Mouse (Mus musculus) left cerebral cortex, adult 9 months (tissue): Measurements from ENCODE around the gene Zdhhc19.
A peak's percentile ranks its signal among the peaks of the same experiment; 100 is the strongest.

Experiments used
- DNase-seq, 2 experiments: peaks; one replicate each; pipeline ENCODE4 v3.0.0; 2022; ENCODE audit warnings: low spot score in 2 of 2

The Zdhhc19 gene

DNA sequence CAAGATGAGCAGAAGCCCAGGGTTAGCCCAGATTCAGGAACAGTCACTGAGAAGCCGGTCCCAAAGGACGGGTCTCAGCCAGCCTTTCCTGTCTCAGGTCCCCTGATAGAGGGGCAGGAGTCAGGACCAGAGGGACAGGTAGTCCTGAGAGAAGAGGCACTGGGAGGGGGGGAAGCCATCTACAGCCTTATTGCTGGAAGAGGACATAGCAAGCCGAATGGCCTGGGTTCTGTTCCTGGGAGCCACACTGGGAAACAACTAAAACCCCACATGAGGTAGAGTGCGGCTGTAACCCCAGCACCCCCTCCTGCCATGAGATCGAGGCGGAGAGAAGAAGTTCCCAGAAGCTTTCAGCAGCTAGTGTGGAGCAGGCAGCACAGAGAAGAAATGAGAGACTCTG, 17.9 kb downstream of the Zdhhc19 start:
- no peak for DNase-seq

DNA sequence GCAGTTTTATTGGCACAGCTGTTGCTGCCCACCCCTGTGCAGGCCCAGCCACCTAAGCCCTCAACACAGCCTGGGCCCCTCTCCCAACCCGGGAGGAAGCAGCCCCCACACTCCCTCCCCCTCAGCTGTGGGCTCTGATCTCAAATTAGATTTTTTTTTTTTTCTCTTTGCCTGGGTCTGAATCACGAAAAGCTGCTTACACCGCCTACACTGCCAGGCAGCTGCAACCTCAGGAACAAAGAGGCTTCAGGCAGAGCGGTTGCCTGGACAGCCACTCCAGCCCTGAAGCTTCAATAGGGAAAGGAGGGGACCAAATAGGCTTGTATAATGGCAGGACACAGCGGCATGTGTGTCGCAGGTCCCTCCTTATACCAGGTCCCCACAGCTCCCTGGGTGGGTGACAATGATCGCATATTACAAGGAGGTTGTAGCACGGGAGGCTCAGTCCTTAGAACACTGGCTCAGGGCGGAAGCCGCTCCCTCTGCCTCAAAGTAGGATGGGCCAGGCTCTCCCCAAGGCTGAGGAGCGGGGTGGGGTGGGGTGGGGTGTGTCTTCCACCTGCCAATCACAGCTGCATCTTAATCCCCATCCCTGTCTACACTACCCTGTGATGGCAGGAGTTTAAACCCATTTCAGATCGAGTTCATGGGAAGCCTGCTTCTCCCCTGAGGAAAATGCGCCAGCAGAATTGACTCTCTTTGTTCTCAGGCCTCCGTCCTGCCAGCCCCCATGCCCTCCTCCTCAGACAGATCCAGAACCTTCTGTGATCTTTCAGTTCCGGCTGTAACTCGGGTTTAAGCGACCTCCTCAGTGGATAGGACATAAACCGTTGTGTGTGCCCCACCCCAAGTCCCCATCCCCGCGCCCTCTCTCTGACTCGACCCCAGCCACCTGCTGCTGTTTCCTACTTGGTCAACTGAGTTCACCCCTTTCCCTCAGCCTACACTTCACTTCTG, 20.2 kb downstream of the Zdhhc19 start:
- peak; percentile 79 to 87 for DNase-seq

DNA sequence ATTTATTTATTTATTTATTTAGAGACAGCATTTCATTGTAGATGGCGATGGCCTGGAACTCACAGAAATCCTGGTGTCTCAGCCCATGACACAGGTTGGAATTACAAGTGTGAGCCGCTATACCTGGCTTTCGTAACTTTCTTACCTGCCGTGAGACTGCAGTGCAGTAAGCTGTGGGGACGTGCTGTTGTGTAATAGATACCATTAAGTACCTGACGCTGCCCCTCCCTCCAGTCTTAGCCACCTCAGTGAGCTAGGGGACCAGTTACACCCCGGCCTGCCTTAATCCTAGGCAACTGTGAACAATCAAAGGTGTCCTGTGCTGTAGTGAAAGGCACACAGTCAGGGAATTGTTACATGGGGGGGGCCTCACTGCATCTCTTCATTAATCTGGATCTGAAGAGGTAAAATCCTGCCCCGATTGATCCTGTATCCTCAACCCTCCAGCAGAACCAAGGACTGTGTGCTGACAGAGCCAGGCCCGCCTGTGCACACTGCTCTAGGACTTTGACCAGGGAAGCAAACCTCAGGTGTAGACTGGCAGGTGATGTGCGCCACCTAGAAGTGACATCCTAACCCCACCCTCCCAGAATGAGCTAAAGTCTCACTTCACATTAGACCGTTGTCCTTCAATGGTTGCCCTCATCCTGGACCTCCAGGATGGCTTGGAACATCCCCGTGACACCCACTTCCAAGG, 21.9 kb downstream of the Zdhhc19 start:
- no peak for DNase-seq

DNA sequence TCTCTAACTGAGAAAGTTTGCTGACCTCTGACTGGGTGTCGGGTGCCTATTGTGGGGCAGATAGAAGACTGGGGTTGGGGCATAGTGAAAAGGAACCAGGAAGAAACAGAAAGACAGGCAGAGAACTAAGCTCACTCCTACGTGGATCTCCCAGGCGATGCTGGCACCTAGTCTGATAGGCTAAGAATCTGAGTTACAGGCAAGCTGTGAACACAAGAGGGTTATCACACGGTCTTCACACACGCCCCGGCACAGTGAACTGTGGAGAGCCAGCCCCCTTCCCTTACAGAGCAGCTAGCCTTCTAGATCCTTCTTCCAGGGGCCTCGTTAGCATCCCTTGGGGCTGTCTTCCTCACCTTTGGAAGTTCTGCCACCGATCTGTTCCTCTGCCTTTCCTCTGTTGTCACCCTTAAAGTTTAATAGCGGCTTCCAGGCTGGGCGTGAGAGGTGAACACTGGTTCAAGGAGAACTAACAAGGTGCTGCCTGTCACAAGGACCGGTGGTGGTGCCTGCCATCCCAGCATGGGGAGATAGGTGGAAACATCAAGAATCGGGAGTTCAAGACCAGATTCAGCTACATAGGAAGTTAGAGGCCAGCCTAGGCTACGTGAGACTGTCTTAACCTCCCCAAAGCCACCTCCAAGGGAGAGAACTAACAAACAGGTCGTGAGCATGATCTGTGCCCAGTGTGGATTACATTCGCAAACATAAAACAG, 23.7 kb downstream of the Zdhhc19 start:
- DNase-seq: no peak

DNA sequence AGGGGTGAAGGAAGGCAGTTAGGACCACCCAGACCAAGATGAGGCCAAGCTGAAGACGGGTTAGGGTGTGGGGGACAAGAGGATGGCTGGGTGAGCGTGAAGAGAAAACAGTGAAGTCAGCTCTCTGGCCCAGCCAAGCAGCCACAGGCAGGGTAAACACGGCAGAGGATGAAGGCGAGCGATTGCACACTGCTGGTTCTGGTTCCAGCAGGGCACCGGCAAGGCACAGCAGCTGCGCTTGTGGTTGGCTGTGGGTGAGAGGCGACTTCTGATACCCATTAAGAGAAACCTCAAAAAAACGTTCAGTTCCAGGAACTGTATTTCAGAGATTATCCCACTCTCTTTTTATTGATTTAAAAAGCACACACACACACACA, 24.3 kb downstream of the Zdhhc19 start:
- DNase-seq: no peak

DNA sequence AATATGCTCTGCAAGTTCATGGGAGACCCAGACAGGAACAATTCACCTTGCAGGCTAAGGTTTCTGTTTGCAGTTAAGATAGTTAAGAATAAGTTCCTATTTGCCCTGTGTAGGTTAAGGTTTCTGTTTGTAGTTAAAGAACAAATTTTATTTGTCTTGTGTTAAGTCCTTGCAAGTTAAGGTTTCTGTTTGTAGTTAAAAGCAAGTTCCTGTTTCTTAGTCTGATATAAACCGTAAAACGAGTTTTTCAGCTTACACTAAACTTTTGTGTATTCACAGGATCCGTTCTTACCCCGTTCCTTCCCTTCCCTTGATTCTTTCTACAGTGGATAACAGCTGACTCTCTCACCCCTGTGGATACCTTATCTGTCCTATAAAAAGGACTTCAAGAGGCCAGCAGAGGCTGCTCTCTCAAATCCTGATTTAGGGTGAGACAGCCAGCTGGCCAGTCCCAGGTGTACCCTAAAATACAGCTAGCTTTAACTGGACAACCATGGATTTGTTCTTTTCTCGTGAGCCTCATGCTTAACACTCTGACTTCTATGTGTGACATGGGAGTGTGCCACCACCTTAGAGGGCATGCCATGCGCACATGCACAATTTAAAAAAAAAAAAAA, 26.6 kb downstream of the Zdhhc19 start:
- DNase-seq: no peak

DNA sequence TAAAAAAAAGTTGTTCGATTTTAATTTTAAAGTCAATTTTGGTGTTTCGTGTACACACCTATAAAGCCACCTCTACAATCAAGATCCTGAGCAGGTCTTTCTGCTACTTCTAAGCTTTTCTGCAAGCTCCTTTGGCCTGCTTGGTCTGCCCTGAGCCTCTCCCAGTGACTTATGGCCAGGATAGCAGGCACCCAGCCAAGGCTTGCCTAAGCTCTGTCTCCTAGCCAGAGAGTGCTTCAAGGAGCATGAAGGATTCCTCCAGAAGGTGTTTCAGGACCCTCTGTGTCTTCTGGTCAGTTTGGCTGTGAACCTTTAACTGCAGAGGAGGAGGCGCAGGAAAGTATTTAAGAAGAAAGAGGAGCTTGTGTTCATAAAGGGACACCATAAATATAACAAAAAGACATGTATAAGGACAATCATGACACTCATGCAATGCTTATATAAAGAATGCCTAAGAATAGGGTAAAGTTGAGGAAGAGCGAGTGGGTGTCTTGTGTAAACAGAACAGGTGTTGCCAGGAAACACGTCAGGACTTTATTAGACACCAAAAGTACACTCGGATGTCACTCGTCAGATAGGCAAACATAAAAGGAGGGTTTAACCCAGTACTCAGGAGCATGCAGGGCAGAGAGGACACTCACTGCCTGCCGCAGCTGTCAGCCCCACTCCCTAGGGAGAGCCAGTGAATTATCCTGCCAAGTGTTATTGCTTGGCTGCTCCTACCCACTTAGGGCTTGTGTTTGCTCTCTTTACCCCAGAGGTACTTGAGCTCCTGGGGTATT, 27.6 kb downstream of the Zdhhc19 start:
- DNase-seq: peak in 1 of 2 experiments; percentile 33

DNA sequence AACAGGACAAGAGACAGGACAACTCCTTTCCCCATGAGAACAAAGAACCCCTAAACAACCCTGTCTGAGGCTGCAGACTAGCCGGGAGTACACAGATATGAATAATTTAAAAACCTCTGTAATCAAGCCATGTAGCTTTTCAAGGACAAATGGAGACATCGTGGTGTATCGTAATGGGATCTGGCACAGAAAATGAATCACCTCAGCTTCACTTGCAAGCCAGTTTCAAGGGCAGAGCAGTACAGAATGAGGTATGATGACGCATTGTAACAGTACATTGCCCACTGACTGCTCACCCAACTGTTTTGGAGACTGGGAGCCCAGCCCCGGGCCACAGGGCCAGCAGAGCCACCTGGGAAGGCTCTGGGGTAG, 28.2 kb downstream of the Zdhhc19 start:
- no peak for DNase-seq

DNA sequence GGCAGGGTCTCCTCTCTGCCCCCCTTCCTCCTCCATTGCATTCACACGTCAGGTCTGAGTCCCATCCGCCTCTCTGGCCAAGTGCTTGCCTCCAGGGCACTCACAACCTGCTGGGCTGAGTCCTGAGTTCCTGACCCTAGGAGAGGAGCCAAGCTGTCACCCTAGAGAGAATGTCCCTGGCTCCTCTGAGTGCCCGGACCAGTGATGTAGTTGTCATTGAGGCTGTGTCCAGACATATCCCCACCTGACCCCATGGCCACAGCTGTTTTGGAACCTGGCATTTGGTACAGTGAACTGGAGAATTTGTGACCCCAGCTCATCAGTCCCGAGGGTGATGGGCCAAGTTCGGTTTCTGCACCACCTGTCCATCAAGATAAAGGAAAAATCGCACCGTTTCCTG, 30.8 kb downstream of the Zdhhc19 start:
- DNase-seq: no peak

DNA sequence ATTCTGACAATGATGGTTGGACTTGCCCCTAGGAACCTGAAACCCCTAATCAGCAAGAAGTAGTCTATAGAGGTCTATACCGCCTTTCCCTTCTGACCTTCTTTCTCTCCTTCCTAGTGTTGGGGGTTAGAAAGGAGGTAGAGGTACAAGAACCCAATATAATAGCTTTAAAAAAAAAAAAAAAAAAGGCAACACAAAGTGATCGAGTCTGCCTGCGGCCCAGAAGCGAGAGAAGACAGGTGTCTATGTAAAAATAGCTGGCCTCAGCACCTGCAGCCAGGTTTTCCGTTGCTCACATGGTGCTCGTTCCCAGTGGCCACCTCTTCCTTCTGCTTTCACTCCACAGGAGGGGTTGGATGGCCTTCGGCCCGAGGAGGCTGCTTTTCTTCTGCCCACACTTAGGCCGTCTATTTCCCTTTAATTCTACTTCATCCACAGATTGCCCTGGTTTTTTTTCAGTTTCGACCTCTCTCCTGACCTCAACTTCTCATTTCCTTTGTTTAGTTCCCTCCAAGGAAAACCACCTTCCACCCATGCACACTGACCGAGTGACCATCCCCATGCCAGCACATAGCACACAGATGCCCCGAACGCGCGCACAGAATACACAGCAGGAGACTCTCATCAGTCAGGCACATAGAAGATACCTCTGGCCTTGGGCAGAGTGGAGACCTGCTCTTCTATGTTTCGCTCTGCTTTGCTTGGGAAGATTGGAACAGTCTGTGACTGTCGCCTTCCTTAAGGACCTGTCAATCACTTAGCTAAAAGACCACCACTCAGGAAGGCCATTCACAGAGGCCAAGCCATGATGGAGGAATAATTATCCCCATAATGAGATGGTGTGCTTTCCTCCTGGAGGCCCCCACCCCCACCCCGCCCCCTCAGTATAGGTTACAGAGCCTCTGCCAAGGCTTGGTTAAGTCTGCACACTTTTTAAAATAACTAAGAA, 37.1 kb downstream of the Zdhhc19 start:
- DNase-seq: no peak

DNA sequence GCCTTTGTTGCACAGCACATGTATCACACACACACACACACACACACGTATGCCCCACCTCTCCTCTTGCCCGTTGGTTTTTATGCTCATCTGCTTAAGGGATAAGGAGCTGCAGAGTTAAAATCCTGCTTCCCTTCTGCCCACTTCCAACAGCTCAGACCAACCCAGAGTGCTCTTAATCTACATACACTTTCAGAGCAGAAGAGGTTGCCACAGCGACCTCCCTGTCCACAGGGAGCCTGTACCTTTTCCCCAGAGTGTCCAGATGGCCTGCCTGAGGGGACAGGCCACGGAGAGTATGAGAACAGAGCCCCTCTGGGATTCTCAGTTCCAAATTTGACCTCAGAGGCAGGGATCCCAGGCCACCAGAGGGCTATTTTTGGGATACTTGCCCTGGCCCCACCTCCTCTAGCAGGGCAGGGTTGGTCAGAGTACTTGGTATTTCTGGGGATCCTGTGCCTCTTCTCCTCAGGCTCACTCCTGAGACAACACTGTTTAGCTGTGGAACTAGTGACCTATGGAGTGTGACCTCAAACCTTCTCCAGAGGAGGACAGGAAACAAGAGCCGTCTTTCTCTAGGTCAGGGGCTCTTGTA, 39.2 kb downstream of the Zdhhc19 start:
- DNase-seq: no peak

DNA sequence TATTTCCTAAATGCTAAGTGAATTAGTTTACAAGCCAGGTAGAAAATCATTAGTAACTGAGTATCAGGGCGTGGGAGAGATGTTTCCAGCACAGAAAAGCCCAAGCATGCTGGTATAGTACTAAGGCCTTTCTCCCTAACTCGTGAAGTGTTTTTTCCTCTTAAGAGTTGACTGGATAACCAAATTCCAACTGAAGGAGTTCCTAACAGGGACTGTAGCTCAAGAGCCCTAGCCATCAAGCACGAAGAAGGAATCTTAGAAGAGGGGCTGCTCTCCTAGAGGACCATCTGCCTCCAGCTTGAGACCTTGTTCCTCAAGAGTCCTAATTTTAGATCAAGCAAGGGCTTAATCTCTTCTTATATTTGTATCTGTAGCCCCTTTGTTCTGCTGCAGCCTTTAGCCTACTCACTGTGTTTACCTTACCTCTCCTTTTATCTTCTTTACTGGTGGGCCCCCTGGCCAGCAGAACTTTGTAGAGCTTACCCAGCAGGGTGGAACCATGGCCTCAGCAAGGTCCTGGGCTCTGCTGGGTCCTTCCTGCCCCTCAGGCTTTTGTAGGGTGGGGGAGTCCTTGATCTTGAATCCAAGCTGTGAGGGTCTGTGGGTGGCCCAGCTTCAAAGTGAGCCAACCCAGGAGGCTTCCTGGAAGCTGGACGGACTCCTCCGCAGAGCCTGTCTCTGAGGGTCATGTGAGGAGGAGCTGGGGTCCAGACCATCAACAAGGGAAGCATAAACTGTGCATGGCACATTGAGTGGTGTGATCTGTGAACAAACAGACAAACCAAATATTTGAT, 42.0 kb downstream of the Zdhhc19 start:
- no peak for DNase-seq

DNA sequence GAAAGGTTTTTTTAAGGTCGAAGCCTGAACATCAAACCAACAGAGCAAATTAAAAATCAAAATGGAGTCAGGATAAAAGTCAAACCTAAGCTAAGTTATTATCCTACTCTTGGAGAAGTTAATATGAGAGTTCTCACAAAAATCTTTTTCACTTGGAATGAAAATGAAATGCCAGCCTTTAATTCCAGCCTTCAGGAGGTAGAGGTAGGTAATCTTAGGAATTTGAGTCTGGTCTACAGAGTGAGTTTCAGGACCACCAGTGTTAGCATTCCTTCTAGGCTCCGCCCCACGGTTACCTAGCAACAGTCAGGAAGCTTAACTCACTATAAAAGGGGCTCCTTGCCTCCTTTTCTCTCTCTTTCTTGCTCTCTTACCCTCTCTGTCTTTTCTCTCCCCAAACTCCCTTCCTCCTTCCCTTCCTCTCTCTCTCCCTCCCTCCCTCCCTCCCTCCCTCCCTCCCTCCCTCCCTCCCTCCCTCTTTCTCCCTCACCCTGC, 42.7 kb downstream of the Zdhhc19 start:
- DNase-seq: no peak

DNA sequence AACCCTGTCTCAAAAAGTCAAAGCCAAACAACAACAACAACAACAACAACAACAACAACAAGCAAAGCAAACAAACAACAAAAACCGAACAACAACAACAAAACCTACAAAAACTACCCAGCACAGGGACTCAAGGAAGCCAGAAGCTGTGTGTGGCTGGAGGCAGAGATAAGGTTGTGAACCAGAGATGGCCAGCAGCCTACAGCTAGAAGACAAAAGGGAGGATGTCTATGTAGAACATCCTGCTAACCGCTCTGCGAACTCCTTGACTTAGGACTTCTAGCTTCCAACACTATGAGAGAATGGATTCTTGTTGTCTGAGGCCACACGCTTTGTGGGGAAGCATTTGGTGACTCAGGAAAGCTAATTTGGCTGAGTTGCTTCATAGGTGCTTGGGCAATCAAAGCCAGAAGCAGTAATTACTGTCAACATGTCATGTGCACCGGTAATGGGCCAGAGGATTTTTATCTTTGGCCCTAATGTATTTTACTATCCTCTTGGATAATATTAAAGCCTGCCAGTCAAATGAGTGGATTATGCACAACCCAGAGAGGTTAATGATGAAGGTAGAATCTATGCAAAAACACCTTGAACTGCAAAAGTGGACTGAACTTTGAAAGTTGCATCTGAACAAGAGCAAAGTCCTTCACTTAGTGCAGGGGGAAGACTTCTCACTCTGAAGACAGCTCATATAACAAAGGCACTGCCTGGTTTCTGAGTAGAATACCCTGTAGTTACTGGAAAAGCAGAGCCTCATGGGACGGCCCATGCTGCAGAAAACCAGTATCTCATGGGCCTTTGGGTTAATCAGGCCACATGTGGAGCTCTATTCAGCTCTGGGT, 45.5 kb downstream of the Zdhhc19 start:
- no peak for DNase-seq

DNA sequence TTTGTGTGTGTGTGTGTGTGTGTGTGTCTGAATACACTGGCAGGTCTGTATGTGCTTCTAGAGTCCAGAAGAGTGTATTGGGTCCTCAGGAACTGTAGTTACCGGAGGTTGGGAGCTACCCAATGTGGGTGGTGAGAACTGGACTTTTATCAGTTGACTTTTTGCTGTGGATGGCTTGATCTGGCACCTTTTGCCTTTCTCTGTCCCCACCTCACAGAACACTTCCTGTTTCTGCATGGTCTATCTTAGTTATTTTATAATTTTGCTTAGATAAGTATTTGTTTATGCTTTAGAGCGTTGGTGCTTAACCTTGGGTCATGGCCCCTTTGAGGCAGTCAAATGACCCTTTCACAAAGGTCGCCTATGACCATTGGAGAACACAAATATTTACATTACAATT, 47.4 kb downstream of the Zdhhc19 start:
- no peak for DNase-seq

DNA sequence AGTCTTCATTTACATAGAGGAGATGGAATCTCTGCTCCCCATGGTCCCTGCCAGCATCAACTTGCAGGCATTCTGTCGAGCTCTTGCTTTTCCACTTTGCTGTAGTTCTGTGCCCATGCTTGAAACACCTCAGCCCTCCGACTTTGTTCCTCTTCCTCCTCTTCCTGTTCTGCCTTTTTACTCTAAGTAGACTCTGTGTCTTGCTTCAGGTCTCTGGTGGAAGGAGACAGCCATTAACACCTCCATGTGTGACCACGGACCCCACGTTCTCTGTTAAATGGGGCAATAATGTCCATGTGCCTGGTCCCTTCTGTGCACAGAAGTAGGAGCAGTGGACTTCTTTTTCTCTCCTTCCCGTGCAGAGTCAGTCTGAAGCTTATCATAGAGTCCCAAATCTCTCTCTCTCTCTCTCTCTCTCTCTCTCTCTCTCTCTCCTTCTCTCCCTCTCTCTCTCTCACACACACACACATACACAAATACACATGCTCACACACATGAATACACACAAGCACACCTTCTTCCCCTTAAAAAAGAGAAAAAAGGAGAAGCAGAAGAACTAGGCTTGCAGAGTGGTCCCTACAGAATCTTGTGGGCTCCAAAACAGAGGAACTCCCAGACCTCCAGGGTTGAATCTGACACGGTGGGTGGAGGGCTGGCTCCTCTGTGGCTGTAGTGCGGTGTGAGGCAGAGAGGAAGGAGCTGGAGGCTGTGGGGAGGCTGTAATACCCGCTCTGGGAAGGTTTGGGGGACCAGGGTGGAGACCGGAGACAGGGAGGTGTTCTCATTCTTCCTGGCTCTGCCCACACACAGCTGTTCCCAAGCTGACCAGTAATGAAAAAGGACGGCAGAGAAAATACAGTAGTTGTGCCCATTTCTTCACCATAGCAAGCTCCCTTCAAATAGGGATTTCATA, 51.3 kb downstream of the Zdhhc19 start:
- no peak for DNase-seq

DNA sequence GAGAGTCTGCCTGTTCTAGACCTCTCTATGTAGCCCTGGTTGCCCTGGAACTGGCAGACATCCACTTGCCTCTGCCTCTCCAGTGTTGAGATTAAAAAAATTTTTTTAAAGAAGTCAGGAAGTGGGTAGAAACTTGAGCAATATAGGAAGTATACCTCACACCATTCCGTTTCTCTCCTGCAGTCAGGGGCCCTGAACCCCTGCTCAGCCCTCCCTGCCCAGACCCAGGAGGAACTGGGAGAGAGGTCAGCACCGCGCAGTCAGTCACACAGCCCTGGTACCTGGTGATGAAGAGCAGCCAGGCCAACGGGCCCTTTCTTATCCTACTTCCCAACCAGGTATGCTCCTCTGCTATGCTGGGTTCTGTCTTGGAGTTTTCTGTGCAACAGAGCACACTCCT, 54.0 kb downstream of the Zdhhc19 start:
- DNase-seq: no peak
